Mouse (Mus musculus): ENCODE measurements around the gene Ccl1. TPM values are rescaled to one million over a fixed set of nuclear protein-coding genes. Genes with fewer than 3 reads are reported as not detected.

Gene Ccl1
- not detected in 2 replicates for polyA plus RNA-seq (2012; ENCODE audit: low replicate concordance)

DNA sequence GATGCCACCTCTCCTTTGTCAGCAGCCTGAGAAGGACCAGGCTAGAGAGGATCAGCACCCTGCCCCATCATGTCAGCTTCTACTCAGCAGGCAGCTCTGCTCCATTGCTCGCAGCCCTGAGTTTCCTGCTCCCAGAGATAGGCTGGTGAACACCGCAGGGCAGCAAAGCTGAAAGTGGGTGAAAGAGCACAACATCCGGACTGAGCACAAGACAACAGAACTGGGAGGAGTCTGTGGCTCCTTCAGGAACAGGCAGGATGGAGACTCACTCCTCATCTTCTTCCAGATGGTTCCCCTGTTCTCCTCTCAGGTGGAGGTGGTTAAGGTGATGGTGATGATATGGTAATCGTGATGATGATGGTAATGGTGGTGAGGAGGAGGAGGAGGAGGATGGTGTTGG, at the start of gene Ccl1:
Ccl1 (minus strand) TSS at position 101 of the 400 bp plus-strand sequence.

Other genes with a start within 250 kb of the Ccl1 start
- gene Ccl11, start 247.9 kb downstream of the Ccl1 start, polyA plus RNA-seq (2012; ENCODE audit: low replicate concordance), result not detected in 2 replicates
- gene Ccl12, start 203.8 kb downstream of the Ccl1 start, polyA plus RNA-seq (2012; ENCODE audit: low replicate concordance), result not detected in 2 replicates
- not detected in 2 replicates for gene Ccl8, start 190.5 kb downstream of the Ccl1 start, polyA plus RNA-seq (2012; ENCODE audit: low replicate concordance)
- gene Tmem132e, start 83.2 kb upstream of the Ccl1 start, polyA plus RNA-seq (2012; ENCODE audit: low replicate concordance), result 0.06 and 0.36 TPM in 2 replicates